Comparison of ENCODE assay signal across 10 mouse cellular contexts in the genomic region with DNA sequence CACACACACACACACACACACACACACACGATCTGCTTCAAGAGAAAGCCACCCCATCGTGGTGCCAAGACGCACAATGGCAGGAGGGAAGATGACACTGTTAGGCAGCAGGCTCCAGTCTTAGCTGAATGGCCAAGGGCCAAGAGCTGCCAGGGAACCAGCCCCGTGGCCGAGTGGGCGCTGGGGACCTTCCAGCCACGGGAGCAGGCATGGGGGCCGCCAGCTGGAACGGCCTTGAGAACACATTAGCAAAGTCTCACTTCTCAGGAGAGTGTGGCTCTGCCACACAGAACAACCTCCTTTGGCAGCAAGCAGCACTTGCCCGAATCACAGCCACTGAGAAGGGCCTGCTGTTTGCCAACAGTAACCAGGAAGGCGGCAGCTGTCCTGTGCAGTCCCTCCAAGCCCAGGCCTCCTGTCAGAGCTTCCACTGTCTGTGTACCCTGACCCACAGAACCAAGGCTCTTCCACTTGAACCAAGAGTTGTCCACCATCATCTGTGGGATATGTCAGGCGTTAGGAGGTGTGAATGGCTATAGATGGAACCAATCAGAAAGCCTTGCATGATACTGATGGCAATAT. TPM values are rescaled to one million over a fixed set of nuclear protein-coding genes. Genes with fewer than 3 reads are reported as not detected.
DNase-seq lines count a peak whose midpoint lies in the region; TF ChIP-seq lines count a peak whose summit lies in the region.
"Had no signal": no experiment of that assay in that cellular context is flagged by ENCODE, and none has a peak within 500 bp of the region (broad histone marks: within the 10 kb centered on the region; RNA-seq: fewer than 3 reads in every experiment).

No protein-coding gene starts in this region.

- no peaks in the 10 kb centered on the region for H3K36me3 ChIP-seq in heart, embryonic 10.5 days
- H3K36me3 ChIP-seq: liver, embryonic 13.5 days had no signal

- no peaks in the 10 kb centered on the region for H3K9me3 ChIP-seq in heart, embryonic 10.5 days
- H3K9me3 ChIP-seq: liver, embryonic 13.5 days; megakaryocyte, embryonic 14.5 days had no signal

- DNase-seq in heart, embryonic 10.5 days (ENCODE audit: low spot score): no peak
- no peak for DNase-seq in heart, postnatal 4 days
- DNase-seq in right cerebral cortex, postnatal 10 days (ENCODE audit: low spot score in 2 of 2): peak; percentile 75 to 76
- no peak for DNase-seq in right cerebral cortex, postnatal 36 days (ENCODE audit: low spot score in 2 of 2)
- DNase-seq in gastrocnemius, adult 2 months: peak; percentile 81
- no peak for DNase-seq in lung, postnatal 4 days
- no peak for DNase-seq in liver
- DNase-seq: kidney, adult 2 months; liver, embryonic 13.5 days had no signal

- intact Hi-C loops in gastrocnemius, adult 2 months (cut with DNase I): no loop called here

- TF ChIP-seq CTCF in gastrocnemius, adult 2 months (IDR thresholded peaks at IDR 0.05): no peak

- no peak overlapping the region for H3K4me3 ChIP-seq in heart, embryonic 10.5 days
- no peak overlapping the region for H3K4me3 ChIP-seq in gastrocnemius, adult 2 months
- H3K4me3 ChIP-seq: liver, embryonic 13.5 days; megakaryocyte, embryonic 14.5 days had no signal

- H3K27ac ChIP-seq in heart, embryonic 10.5 days: peak overlapping the region; percentile 31
- no peak overlapping the region for H3K27ac ChIP-seq in gastrocnemius, adult 2 months
- H3K27ac ChIP-seq: liver, embryonic 13.5 days had no signal

- H3K27me3 ChIP-seq in heart, embryonic 10.5 days (ENCODE audit: insufficient read depth, poor library complexity, severe bottlenecking): no peaks in the 10 kb centered on the region
- H3K27me3 ChIP-seq: liver, embryonic 13.5 days had no signal

- WGBS in heart, embryonic 10.5 days: 88% methylated on average over 12 of the region's 12 CpGs

- peaks cover 83% of the 10 kb centered on the region for H3K4me1 ChIP-seq in heart, embryonic 10.5 days

RNA-seq across cellular contexts. Expression of a gene that starts 30.1 kb away (rescaled TPM):
- polyA plus RNA-seq in heart, embryonic 10.5 days (2016; fragmentation: Nextera tagmentation; extraction: Ambion mirVana): 8.3 and 8.6 TPM in 2 replicates
- total RNA-seq in heart, postnatal 4 days (2021): 10 to 100 TPM; 30.4 to 30.7 TPM
- total RNA-seq in gastrocnemius, adult 2 months (2021): 1 to 10 TPM; 2.9 to 4.2 TPM

Comparison
In these comparisons a context has a peak if more than half of its experiments do, and no peak if none do; other contexts are left out.
1. DNase-seq: peak in right cerebral cortex, postnatal 10 days (2 of 2) and gastrocnemius, adult 2 months (single experiment); none in heart, embryonic 10.5 days (single experiment), heart, postnatal 4 days (single experiment), right cerebral cortex, postnatal 36 days (0 of 2), lung, postnatal 4 days (0 of 2) and liver (single experiment).
2. RNA of a gene that starts 30.1 kb away (total RNA-seq): 30.4 to 30.7 TPM in heart, postnatal 4 days; 2.9 to 4.2 TPM in gastrocnemius, adult 2 months; every median in the first group is over 4 times any median in the second.